Mouse (Mus musculus) frontal cortex, adult 2 months (tissue): ENCODE data around the gene Rasgrp3. TPM values are rescaled to one million over a fixed set of nuclear protein-coding genes. Genes with fewer than 3 reads are reported as not detected.
"Not testable (repeated sequence)": the region's sequence is repeated elsewhere in the genome, so short reads cannot be mapped to it uniquely, and the experiment has no call there.

Source experiments
- DNase-seq, 2 experiments: peaks; one replicate each; pipeline ENCODE4 v3.0.0; 2022; ENCODE audit warnings: low spot score in 1 of 2; ENCODE audit errors: extremely low spot score in 1 of 2
- polyA plus RNA-seq: library from polyadenylated mRNA; depleted of rRNA; stranded (reverse); fragments of >200 nt; gene quantifications from 2 replicates; pipeline ENCODE4 v1.2.3, GENCODE M21; 2012

The Rasgrp3 gene
- polyA plus RNA-seq, 1 experiment = 10.2 TPM

DNA sequence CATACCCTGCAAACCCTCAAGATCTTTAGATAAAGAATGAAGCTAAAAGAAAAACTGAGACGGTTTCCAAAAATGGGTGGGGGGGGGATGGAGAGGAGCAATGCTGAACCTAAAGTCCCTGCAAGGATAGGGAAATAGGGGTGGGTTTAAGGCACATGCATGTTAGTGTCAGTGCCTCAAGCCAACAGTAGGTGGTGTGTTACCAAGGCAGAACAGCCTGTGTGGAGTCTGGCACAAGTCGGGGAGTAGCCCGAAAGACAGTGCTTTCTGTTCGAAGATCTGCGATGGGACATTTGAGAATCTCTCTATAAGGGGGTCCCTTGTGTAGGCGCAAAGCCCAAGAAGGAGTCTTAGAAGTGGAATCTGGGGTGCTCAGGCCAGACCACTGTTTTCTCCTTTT lies 24.9 kb downstream of the Rasgrp3 start:
- DNase-seq = no peak

DNA sequence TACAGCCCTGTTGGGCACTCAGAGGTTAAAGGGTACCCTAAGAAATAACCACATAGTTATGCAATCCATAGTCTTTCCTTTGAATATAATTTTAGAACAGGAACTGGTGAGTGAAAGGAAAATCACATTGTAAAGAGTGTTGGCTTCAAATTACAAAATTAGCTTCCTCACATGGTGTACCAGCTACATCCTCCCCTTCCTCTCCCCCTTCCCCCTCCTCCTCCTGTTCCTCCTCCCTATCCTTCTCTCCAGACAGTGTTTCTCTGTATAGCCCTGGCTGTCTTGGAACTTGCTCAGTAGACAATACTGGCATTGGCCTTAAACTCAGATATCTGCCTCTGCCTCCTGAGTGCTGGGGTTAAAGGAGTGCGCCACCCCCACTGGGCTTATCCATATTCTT lies 26.1 kb downstream of the Rasgrp3 start:
- peak in 1 of 2 experiments; percentile 26 for DNase-seq

DNA sequence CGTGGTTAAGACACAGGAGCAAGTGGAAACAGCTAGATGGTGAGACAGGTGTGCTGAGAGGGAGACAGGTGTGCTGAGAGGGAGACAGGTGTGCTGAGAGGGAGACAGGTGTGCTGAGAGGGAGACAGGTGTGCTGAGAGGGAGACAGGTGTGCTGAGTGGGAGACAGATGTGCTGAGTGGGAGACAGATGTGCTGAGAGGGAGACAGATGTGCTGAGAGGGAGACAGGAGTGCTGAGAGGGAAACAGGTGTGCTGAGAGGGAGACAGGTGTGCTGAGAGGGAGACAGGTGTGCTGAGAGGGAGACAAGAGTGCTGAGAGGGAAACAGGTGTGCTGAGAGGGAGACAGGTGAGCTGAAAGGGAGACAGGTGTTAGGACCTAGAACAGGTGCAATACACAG lies 27.5 kb downstream of the Rasgrp3 start:
- DNase-seq = not testable (repeated sequence)

DNA sequence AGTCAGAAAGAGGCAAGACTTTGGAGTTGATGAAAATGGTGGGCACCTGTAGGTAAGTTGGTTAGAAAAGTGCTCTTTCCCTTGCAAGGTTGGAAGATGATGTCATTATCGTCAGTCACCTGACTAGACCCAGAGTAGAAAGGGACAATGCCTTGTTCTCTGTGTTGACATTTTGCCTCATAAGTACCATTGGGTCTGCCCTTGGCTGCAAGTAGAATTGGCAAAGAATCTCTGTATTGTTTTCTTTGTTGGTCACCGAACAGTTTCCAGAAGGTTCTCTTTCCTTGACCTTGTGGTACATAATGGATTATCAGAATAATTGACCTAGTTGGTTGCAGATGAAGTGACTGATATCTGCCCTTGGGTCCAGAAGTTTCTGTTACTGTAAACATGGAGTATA lies 27.9 kb downstream of the Rasgrp3 start:
- DNase-seq = no peak

DNA sequence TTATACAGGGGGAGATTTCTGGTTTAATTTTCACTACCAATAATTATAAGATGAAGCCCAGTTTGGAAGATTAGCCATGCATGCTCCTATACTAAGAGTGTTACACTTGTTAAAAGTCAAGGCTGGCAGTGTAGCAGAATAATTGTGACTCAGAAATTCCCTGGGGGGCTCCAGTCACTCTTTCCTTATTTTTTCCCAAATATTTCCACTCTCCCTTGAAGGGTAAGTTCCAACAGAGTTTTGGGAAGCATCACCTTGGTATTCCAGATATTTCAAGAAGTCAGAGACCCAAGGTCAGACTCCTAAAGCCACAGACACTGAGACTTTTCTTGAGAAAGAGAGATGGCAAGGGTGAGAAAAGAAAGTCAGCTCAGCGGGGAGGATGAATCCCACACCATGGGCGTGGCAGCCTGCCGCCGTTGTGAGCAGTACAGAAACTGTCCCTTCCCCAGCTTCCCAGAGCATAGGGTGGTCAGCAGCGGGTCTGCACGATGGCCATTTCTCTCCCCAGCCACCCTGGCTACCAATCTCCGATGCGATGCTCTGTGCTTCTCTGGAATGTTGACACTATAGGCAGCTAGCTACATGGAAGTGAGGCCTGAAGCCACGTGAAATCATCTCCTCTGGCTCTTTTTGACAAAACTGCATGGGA lies 28.8 kb downstream of the Rasgrp3 start:
- DNase-seq = no peak

DNA sequence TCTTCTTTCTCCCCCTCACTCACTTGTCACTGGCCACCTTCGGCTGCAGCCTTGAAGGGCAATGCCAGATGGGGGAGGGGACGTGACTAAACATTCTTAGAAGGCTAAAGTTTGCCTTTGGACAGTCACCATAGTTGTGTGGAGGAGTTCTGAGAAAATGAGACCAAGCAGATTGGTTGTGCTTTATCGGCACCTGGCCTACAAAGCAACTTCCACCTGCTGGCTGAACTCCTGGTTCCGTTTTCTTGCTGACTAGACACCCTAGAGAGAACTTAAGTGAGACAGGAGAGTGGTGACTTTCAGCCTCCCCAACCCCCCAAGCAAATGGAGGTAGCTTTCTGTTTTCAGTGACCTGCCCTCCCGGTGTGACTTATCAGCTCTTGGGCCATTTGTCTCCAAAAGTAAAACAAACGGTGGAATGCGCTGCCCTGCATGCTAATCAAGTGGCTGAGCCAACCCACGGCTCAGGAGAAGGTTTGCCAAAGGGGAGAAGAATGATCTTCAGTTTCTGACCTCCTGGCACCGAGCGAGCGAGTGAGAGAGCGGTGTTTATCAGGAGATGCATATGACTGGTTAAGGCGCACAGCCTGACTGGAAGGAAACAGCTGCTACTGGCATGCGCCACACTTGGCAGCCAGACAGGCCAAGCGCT lies 29.4 kb downstream of the Rasgrp3 start:
- peak; percentile 82 to 83 for DNase-seq

DNA sequence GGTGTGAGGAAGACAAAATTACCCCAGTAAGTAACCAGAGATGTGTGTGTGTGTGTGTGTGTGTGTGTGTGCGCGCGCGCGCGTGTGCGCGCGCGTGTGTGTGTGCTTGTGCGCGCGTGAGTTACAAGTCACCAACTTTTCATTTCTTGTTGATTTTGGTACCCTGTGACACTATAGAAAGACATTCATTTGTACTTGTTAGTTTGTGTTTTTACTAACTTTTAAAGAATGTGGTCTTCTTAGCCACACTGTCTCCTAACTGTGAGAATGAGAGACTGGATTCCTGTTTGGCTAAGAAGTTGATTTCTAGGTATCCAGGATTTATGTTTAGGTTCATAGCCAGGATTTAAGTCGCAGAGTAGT lies 29.9 kb downstream of the Rasgrp3 start:
- DNase-seq = no peak

DNA sequence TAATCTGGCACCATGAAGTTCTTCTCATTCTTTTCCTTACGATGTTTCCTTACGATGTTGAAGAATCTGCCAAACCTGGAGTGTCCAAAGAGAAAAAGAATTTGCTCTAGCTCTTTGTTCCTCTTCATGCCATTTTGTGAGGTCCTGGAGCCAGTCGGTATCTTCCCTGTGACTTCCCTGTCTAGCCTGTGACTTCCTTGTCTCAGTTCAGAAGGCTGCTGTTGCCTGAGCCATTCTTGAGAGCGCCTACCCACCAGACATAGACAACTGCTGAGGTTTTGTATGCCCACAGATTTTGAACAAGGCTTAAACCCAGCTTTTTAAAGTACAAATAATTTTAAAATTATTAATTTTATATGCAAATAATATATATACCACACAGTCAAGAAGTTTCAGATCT lies 31.3 kb downstream of the Rasgrp3 start:
- DNase-seq = no peak

DNA sequence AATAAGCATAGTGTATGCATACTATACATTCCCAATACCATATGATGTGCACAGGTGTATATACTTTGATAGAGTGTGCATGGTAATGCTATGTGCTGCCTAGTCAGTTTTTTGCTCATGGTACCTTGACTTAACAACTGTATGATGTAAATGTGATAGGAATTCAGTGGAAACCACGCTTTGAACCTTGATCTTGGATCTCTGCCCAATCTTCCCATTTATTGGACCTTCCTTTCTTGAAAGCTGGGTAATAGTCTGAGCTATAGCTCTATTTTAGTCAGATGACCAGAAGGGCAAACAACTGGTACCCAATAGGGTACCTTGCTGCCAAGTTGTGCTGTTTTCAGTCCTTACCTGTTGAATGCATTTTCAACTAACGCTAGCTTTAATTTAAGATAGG lies 31.8 kb downstream of the Rasgrp3 start:
- no peak for DNase-seq

DNA sequence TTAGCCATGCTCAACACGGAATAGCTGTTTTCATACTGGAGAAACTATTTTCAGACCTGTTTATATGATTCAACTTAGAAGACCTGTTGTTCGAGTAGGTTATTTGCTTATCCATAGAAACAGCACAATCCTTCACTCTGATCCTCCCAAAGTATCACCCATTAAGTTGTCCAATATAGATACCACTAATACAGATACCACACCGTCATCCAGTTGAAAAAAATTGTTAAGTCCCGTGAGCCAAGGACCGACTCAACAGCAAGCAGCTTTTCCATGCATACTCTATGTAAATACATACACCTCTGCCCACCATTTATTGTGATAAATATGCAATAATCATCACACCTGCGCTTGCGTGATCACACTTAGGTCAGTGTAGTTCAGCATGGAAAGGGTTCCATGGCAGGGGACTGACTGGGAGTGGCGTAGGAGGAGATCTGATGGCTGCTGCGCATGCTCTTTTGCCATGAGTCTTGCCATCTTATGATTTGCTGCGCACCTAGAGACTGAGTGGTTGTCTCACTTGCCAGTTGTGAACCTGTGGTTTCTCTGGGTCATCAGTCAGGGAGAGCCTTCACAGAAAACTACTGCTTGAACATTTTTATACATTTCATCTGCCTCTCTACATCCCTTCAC lies 32.9 kb downstream of the Rasgrp3 start:
- DNase-seq = no peak

DNA sequence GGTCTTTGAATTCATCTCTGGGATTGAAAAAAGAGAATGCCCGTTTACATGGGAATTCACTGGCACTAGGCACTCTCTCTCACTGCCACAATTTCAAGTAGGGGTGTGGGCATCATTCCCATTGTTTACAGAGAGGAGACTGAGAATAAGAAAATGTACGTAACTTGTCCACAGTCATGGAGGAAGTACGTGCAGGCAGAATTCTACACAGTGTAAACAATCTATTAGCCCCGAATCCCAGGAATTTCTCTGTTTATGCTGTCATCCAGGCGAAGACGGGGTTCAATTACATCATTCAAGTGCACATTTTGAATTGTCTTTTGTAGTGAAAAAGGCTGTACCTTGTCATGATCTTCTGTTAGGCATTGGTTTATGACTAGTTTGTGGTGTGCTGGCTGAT lies 34.6 kb downstream of the Rasgrp3 start:
- DNase-seq = no peak

DNA sequence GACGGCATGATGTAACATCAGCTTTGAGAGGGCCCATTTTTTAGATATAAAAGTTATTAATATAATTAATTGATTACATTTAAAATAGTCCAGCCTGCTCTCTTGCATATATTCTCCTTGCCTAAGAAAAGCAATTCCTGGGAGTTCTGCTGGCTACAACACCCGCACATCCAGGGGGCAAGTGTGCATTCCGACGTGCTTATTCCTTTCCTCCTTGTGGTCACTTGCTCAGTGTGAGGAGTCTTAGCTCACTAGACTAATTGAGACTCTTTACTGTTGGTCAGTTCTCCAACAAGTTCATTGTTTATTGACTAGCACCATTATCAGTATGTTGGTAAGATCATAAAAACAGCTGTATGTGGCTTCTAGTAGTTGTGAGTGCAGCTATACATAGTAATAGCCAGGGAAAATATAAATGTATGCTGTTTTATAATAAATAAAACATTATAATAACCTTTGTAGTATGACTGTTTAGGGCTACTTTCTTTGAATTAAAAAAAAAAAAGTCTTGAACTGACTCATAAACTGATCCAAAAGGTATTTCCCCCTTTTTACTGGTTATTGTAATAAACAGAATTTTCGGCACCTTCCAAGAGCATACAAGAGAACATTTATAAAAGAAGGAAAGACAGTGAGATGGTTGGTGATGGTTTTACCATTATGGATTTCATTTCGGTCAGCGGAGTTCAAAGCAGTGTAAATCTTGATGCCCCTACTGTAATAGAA lies 35.4 kb downstream of the Rasgrp3 start:
- no peak for DNase-seq

DNA sequence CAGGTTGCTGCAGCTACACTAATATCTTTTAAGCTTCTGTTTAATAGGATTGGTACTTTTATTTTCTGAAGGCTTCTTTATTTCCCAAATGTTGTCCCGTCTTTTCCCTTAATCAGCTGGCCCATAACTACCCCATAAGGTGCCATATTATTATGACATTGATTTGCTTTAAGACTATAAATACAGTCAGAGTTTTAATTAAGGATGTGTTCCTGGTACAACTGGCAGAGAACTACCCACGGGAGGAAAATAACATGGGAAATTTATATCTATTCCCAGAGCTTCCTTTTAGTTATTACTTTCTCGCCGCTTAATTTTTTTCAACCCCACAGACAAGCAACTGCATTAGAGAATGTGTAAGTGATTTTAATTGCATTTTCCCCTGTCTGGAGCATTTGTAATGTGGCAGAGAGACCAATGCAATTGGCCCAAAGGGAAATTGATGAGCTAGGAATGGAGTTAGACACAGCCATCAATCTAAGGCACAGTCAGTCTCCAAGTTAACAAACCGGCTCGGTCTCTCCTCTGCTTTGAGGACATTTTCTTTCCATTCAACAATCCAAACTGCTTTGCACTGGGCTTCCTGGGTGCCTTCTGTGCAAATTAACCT lies 36.1 kb downstream of the Rasgrp3 start:
- no peak for DNase-seq

DNA sequence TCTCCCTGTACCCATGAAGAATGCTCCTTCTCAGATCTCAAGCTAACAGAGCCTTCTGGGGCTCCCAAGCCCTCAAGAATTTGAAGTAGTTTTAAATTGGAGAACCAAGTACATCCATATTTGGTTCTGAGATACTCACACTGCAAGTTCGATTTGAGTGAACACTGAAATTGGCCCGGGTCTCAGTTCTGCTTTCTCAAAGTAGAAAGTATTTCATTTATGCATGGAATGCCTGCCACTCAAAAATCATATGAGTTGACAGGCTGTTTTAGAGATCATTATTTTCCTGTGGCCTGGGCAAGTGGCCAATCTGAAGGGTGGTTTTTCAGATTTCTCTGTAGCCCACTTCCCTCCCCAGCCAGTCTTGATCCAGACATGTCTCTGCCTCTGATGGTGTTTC lies 36.7 kb downstream of the Rasgrp3 start:
- no peak for DNase-seq

DNA sequence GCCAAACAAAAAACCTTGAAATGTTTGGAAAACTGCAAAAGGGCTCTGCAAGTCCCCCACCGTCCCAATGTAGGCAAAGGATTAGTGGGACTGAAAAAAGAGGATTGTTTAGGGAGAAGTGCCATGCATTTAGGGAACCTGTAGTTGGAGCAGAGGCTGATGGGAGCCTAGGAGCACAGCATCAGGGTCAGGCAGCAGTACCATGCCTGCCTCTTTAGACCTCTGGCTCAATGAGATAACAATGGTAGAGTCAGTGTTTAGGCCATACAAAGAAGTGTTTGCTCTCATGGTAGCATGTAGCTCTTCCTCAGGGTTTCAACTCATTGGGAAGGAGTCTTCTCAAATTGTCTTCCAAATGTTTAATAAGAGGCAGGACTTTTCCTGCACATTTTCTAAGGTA lies 40.3 kb downstream of the Rasgrp3 start:
- no peak for DNase-seq

DNA sequence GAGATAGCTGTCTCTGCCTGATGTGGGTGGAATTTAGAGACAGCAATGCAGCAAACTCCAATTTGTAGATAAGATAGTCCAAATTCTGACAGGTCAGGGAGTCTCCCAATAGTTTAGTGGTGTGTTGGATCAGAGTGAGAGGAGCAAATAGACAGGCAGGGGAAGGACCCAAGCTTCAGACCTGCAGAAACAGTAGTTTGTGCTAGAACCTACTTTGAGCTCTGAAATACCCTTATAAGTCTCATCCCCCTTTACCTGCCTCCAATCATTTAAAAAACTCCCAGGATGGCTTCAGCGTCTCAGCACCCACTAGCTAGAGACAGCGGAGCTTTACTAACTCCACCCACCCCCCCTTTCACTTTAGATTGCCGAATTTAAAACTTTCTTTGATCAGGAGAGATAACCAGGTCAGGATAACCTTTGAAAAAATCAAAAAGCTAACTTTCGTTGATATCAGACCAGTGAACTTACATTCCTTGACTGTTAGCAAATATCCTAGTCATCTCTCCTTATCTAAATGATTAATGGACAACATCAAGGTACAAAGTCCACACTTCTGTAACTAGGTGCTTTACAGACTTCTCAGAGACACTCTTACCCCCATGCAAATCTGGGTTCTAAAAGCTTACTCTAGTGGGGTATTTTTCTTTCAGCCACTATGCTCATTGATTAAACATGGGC lies 41.2 kb downstream of the Rasgrp3 start:
- DNase-seq = no peak

DNA sequence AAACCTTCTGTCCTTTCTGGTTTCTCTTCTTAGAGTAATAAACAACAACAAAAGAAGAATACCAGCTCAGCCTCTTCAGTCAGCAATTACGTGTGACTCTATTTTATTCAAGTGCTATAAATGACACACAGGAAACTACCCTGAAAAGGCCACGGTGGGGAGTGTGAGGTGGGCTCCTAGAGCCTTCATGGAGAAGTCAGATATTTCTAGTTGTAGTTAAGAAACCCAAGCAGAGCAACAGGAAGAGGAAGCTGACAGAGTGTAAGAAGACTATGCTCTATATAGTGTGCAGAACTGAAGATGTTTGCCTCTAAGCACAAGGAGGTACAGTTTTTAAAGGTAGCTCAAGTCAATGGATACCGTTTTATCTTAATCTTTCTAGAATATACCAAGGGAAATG lies 42.0 kb downstream of the Rasgrp3 start:
- DNase-seq = no peak

DNA sequence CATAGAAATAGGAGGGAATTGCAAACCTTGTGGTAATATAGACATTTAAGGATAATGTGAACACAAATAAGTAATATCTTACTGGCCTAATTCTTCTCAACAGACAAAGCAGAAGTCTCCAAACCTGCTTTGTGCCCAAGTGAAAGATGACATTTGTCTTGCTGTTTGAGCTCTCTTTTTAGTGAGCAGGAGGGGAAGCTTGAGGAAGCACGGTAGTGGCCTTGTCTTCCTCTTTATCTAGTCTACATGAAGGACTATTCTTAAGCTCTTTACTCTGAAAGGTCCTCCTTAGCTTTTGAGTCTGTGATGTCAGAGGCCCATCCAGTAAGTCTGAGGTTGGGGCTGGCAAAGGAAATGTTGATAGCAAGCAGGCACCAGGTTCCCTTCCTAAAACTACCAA lies 43.1 kb downstream of the Rasgrp3 start:
- DNase-seq = no peak

DNA sequence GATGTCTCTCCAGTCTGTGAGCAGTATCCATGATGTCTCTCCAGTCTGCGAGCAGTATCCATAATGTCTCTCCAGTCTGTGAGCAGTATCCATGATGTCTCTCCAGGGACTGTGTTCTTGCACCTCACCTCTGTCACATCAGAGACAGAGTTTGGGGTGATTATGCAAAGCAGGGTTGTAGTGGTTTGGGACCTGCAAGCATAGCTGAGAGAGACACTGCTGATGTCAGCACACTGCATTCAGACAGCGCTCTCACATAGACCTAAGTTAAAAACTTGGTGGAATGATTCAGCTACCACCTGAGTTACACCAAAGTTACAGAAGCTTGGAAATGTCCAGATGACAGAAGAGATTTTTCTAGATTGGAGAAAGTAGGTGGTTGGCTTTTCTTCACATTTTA lies 44.0 kb downstream of the Rasgrp3 start:
- no peak for DNase-seq

DNA sequence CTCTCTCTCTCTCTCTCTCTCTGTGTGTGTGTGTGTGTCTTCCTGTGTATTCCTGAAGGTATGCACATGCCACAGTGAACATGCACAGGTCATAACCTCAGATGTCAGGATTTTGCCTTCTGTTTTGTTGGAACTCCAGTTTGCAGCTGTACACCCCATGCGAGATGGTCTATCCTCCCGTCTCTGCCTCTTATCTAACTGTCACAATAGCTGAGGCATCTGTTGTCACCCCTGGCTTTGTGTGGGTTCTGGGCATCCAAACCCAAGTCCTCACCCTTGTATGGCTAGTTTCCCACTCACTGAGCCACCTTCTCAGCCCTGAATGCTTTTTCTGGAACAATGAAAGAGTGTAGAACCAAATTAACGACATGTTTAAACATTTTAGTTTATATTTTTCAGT lies 44.7 kb downstream of the Rasgrp3 start:
- DNase-seq = no peak

DNA sequence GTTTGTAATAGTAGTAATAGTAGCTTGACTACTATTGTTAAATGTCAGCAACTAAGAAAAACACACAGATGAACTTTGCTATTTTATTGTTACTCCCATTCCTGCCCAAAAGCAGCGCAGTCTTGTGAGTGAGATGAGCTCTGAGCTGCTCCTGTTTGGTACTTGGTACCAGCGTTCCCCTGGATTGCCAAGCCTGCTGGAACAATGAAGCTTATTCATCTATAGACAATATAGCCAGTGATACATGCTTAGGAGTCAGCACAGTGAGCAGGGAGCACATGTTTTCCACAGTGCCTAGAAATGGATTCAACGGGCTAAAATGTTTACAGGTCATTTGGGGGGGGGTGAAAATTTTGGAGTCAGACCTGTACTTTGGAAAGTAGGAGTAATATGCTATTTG lies 50.5 kb downstream of the Rasgrp3 start:
- peak in 1 of 2 experiments; percentile 12 for DNase-seq
